Mouse (Mus musculus): ENCODE results near the gene Ccdc33.
A peak's percentile ranks its signal among the peaks of the same experiment; 100 is the strongest.

Gene Ccdc33

GRCm38 (mm10) chr9:58128926-58129413 is 10.3 kb upstream of the Ccdc33 start:
- no peak for DNase-seq

- no peak for DNase-seq
Measured at GRCm38 (mm10) chr9:58125811-58126210, 7.2 kb upstream of the Ccdc33 start.

- no peak for DNase-seq
Measured at GRCm38 (mm10) chr9:58125085-58125484, 6.5 kb upstream of the Ccdc33 start.

- no peak for DNase-seq
Measured at GRCm38 (mm10) chr9:58116024-58116651, 2.5 kb downstream of the Ccdc33 start.

GRCm38 (mm10) chr9:58115297-58115925 is 3.2 kb downstream of the Ccdc33 start:
- no peak for DNase-seq

GRCm38 (mm10) chr9:58114019-58114418 is 4.6 kb downstream of the Ccdc33 start:
- DNase-seq: no peak

- no peak for DNase-seq
Measured at GRCm38 (mm10) chr9:58113279-58113884, 5.2 kb downstream of the Ccdc33 start.

GRCm38 (mm10) chr9:58112866-58113278 is 5.8 kb downstream of the Ccdc33 start:
- no peak for DNase-seq

- peak; percentile 48 to 75 for DNase-seq
Measured at GRCm38 (mm10) chr9:58112321-58112751, 6.3 kb downstream of the Ccdc33 start.

GRCm38 (mm10) chr9:58111431-58111830 is 7.2 kb downstream of the Ccdc33 start:
- peak in 1 of 2 experiments; percentile 25 for DNase-seq

GRCm38 (mm10) chr9:58110787-58111186 is 7.8 kb downstream of the Ccdc33 start:
- no peak for DNase-seq

GRCm38 (mm10) chr9:58107494-58107893 is 11.1 kb downstream of the Ccdc33 start:
- no peak for DNase-seq

GRCm38 (mm10) chr9:58105595-58106169 is 12.9 kb downstream of the Ccdc33 start:
- no peak for DNase-seq

GRCm38 (mm10) chr9:58103647-58104046 is 15.0 kb downstream of the Ccdc33 start:
- DNase-seq: no peak

GRCm38 (mm10) chr9:58102013-58102412 is 16.6 kb downstream of the Ccdc33 start:
- no peak for DNase-seq

- DNase-seq: no peak
Measured at GRCm38 (mm10) chr9:58099836-58100565, 18.6 kb downstream of the Ccdc33 start.

GRCm38 (mm10) chr9:58096629-58097301 is 21.9 kb downstream of the Ccdc33 start:
- DNase-seq: no peak

GRCm38 (mm10) chr9:58095977-58096376 is 22.6 kb downstream of the Ccdc33 start:
- no peak for DNase-seq

- DNase-seq: no peak
Measured at GRCm38 (mm10) chr9:58093776-58094175, 24.8 kb downstream of the Ccdc33 start.

- no peak for DNase-seq
Measured at GRCm38 (mm10) chr9:58092581-58093269, 25.9 kb downstream of the Ccdc33 start.

- DNase-seq: no peak
Measured at GRCm38 (mm10) chr9:58091623-58092425, 26.8 kb downstream of the Ccdc33 start.

All from thymus, adult 18-20 months (tissue).